Mouse (Mus musculus) heart, adult 9 months (tissue): ENCODE measurements around the gene Gramd4.
"Not testable (repeated sequence)": the region's sequence is repeated elsewhere in the genome, so short reads cannot be mapped to it uniquely, and the experiment has no call there.

Experiments
- DNase-seq, 2 experiments: peaks; one replicate each; pipeline ENCODE4 v3.0.0; 2022; ENCODE audit warnings: low spot score in 2 of 2

Gene Gramd4

DNA sequence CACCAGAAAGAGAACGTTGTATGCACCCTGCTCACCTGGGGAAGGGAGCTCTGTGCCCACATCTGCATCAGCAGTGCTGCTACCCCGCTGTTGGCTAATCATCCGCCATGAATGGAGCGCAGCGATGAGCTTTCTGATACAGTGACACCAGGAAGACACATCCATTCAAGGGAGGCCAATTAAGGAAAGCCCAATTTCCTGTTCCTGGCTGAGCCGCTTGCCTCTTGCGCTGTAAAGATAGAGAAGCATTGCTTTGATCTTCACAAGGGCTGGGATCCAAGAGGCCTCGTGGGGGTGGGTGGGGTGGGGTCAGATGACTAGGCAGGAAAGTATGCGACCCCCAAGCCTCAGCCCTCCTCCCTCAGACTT is 55.8 kb downstream of the Gramd4 start:
- DNase-seq = no peak

DNA sequence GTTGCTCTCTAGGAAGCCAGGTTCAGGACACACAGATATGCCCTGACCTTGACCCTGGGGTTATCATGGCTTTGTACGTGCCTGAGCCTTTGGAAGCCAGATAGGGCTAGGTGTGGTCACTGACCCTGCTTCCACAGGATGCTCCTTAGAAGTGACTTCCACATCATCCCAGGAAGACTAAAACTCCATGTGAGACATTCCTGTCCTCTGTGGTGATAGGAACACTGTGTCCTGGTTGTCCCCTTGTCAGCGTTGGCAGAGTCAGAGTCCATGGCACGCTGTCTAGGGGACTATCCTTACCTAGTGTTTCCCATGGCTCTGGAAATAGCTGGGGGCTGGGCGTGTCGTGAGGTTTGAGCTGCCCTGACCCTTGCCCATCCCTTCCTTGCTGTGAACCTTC is 58.9 kb downstream of the Gramd4 start:
- peak; percentile 25 to 64 for DNase-seq

- no peak for DNase-seq
These were observed 59.9 kb downstream of the Gramd4 start for GRCm38 (mm10) chr15:86117115-86118100.

DNA sequence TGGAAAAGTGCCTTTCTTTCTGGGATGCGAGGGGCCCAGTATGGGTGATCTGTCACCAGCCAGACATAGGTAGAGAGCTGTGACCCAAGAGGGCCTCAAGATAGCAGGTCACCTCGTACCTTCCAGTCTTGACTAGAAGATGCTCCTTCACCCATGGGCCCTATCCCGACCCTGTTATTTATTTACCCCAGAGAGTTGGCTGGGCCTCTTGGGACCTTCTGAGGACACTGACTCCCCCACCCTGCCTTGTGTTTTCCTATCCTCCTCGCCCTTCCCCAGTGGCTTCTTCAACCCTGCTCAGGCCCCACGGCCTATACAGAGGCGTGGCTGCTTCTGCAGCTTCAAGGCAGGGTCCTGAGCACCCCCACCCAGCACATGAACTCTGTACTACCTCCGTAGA is 61.7 kb downstream of the Gramd4 start:
- no peak for DNase-seq

- DNase-seq = peak; percentile 72 to 78
These were observed 64.9 kb downstream of the Gramd4 start for GRCm38 (mm10) chr15:86122261-86122949.

DNA sequence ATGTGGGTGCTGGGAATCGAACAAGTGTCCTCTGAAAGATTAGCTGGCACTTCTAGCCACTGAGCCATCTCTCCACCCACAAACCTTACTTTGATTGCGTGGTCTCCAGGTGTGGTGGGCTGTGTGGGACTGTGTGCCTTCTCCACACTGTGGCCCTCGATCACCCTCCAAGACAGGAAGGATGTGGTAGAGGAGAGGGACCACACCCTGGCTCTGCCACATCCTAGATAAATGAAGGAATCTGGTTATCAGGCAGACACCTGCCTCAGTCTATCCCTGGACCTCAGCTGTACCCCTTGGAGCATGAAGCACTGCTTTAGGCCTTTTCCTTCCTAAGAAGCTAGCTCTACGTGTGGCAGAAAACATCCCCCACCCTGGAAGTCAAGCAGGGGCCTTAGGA is 65.9 kb downstream of the Gramd4 start:
- no peak for DNase-seq

GRCm38 (mm10) chr15:86124359-86124758 is 66.9 kb downstream of the Gramd4 start:
- peak in 1 of 2 experiments; percentile 70 for DNase-seq

GRCm38 (mm10) chr15:86129036-86129435 is 71.5 kb downstream of the Gramd4 start:
- no peak for DNase-seq

- DNase-seq = no peak
These were observed 73.2 kb downstream of the Gramd4 start for GRCm38 (mm10) chr15:86130657-86131056.

GRCm38 (mm10) chr15:86134941-86135783 is 77.7 kb downstream of the Gramd4 start:
- DNase-seq = peak; percentile 68 to 85

DNA sequence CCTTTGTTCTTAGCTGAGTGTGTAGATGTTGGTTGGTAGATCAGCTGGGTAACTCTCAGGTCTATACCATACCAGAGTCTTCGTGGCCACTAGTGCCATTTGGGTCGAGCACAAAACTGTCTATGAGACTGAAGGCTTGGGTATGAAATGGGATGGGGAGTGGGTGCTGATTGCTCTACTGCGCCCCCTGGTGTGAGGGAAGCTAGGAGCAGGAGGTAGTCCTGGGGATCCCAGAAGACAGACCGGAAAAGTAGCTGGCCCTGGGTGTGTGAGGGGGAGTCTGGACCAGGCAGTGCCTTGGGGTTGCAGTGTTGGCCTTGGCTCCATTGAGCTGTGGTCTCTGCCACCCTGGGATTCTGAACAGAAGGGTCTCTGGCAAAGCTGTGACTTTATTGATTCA is 80.1 kb downstream of the Gramd4 start:
- peak in 1 of 2 experiments; percentile 29 for DNase-seq

DNA sequence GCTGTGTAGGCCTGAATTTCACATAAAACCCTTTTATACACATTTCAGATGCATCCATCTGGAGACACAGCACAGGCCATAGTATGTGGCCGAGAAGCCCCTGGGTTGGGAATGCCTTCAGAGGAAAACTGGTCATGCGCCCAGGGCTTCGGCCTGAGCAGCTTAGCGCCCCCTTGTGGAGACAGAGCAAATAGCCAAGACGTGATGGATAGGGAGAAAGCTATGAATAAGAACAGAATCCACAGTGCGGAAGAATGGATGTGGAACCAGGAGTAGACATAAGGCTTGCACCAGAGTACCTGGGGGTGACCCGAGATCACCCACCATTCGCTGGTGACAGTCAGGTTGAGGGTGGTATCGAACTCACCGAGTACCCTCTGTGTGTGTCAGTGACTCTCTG is 82.8 kb downstream of the Gramd4 start:
- DNase-seq = peak in 1 of 2 experiments; percentile 19

GRCm38 (mm10) chr15:86144577-86144976 is 87.1 kb downstream of the Gramd4 start:
- no peak for DNase-seq

DNA sequence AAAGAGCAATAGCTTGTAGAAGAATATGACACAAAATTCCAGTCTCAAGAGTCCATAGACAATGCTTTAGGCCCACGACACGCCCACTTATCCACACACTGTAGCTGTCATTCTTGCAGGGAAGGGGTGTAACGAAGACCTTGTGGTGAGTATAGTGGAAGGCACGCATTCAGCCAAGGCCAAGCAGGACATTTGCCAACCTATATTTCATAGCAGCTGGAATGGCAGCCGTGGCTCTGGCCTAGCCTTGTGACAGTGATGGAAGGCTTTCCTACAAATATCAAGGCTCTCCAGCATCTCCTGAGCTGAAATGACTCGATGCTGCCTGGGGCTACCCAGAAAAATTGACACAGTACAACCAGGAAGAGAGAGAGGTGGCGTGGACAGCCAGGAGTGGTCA is 87.6 kb downstream of the Gramd4 start:
- DNase-seq = no peak

DNA sequence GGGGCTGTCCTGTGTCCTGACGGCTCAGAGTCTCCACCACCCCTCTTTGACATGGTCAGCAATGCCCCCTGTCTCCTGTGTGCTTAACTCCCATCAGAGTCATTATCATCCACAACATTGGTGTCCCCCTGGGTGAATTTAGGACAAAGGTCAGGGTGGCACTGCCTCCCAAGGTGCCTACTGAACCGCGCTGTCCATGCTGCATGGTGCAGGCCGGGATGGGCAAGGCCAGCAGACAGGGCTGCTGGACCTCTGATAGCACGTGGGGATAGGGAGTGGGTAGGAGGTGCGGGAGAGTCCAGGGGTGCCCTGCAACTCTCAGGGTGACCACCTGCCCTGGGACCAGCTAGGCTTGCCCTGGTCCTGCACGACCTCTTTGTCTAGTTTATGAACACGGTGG is 89.4 kb downstream of the Gramd4 start:
- DNase-seq = no peak

DNA sequence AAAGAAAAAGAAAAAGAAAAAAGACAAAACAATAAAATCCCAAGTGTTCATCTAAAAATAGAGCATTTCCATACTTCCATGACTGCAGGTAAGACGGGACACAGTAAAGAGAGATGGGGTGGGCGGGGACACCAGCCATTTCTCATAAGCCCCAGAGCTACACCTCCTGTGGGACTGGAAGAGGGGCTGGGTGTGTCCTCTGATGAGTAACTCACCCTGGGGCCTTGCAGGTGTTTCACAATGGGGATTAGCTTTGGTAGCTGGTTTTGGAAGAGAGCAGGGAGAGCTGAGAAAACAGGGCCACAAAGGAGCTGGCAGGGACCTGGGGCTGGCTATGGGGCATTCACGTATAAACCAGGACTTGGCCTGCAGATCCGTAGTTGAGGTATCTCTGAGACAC is 93.1 kb downstream of the Gramd4 start:
- no peak for DNase-seq

- DNase-seq = no peak
These were observed 96.0 kb downstream of the Gramd4 start for GRCm38 (mm10) chr15:86153481-86153960.

- no peak for DNase-seq
These were observed 99.0 kb downstream of the Gramd4 start for GRCm38 (mm10) chr15:86156492-86156891.

GRCm38 (mm10) chr15:86159093-86159492 is 101.6 kb downstream of the Gramd4 start:
- no peak for DNase-seq

GRCm38 (mm10) chr15:86159719-86160118 is 102.2 kb downstream of the Gramd4 start:
- no peak for DNase-seq

DNA sequence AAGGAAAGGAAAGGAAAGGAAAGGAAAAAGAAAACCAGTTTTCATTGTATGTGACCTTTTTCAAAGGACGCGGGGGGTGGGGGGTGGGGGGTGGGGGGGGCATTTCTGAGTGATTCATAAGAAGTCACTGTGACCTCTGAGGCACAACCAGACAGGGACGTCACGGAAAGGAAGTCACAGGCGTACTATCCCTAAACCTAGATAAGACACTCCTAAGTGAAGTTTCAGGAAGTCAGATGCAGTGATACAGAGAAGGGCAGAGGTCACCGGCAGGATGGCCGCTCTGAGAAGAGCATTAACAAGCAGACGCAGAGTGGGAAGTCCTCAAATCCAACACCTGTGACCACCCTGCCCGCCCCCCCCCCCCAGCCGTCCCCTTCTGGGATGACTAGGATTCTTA is 103.4 kb downstream of the Gramd4 start:
- DNase-seq = no peak

DNA sequence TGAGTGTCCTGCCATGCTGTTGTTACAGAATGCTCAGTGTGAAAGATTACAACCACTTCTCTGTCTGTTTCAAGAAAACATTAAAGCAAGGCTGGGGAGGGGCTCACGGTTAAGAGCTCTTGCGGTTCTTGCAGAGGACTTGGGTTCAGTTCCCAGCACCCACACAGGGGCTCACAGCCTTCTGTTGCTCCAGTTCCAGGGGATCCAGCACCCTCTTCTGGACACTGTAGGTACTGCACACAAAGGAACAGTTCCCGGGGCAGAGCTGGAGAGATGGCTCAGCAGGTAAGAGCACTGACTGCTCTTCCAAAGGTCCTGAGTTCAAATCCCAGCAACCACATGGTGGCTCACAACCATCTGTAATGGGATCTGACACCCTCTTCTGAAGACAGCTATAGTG is 104.3 kb downstream of the Gramd4 start:
- not testable (repeated sequence) for DNase-seq
